Mouse (Mus musculus) left cerebral cortex, adult 11 months (tissue): Measurements from ENCODE around the gene Pgam1.
A peak's percentile ranks its signal among the peaks of the same experiment; 100 is the strongest.
"Not testable (repeated sequence)": the region's sequence is repeated elsewhere in the genome, so short reads cannot be mapped to it uniquely, and the experiment has no call there.

Experiments used
- DNase-seq: peaks from one replicate; pipeline ENCODE4 v3.0.0; 2022; ENCODE audit warnings: low spot score

Gene Pgam1

DNA sequence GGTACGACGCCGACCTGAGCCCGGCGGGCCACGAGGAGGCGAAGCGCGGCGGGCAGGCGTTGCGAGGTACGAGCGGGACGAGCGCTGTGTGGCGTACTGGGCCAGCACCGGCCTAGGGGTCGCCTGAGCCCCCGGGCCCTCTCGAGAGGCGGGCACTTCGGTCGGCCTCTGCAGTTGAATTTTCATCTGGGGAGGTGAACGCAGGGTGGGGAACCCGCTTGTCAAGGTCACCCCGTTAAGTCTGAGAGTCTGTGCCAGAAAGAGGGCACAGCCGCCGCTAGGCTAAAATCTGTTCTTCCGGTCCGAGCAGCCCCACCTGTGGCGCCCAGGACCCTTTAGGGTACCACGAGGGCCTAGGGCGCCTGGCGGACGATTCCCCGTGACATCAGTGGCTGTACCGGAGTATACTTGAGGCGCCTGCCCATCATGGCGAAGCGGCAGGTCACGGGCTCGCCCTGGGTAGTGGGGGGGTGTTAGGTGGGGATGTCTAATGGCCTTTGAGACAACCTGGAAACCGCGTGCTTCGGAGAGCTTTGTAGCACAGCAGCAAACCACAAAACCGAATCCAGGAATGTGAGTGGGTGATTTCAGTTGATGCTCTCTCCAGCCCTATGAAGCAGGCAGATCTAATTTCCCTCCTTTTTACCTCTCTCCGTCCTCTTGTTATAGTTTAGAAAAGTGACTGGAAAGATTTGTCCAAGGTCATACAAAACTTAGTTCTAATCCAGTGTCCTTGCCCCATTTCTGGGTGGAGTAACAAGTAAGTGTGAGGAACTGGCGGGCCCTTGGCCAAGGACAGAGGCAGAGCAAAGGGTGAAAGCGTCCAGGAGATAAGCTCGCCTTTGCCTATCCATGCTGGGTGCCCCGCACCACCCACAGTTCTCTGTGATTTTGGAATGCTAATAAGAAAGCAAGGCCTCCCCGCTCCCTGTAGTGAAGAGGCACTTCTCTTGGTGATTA lies 678 bp downstream of the Pgam1 start:
- DNase-seq: peak; percentile 23

- DNase-seq: no peak
Observed at GRCm38 (mm10) chr19:41913774-41914591, 2.3 kb downstream of the Pgam1 start.

DNA sequence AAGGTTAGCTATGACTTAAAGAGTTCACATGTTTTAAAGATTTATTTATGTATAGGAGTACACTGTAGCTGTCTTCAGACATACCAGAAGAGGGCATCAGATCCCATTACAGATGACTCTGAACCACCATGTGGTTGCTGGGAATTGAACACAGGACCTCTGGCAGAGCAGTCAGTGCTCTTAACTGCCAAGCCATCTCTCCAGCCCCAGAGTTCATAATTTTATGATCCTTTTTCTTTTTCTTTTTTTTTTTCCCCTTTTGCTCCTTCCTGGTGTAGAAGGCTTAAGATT lies 2.8 kb downstream of the Pgam1 start:
- not testable (repeated sequence) for DNase-seq

GRCm38 (mm10) chr19:41915294-41915693 lies 3.6 kb downstream of the Pgam1 start:
- DNase-seq: no peak

- no peak for DNase-seq
Observed at GRCm38 (mm10) chr19:41916853-41917252, 5.1 kb downstream of the Pgam1 start.

GRCm38 (mm10) chr19:41919471-41919870 lies 7.7 kb downstream of the Pgam1 start:
- DNase-seq: no peak

DNA sequence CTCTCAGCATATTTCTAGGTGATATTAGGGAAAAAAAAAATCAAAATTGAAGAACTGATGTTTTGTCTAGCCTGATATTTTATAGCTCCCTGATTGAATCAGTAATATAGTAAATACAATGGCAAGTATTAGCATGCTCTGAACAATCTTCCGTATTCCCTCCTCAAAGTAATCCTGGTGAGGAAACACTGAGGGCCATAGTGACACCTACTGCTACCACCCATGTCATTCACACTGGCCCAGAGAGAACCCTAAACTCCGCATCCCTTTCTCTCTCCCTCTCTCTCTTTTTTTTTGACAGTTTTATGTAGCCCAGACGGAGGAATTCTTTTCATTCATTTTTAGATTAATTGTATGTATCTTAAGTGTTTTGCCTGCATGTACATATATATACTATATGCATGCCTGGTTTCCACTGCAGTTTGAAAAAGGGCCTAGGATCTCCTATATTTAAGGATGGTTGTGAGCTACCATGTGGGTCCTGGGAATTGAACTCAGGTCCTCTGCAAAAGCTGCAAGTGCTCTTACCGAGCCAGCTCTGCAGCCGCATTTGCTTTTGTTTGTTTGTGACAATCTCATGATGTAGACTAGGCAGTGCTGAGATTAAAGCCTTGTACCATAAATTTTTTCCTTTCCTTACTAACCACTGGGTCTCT lies 8.8 kb downstream of the Pgam1 start:
- no peak for DNase-seq

DNA sequence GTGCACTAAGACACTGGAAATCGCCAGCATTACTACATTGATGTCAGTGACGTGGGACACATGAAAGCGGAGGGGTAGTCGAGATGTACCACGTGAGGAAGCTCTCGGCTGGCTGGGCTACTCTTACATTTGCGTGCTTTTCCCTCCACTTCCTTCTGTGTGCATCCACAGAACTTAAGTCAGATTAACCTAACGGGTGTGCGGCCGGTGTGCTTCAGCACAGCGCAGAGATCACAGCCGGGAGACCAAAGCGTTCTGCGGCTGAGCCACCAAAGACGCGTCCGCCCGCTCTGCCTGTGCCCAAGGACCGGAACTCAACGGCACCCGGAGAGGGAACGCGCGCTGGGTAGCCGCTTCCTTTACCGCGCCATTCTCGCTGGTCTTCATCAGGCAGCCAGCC lies 21.0 kb downstream of the Pgam1 start:
- DNase-seq: no peak

- DNase-seq: peak; percentile 99
Observed at GRCm38 (mm10) chr19:41933179-41934086, 21.7 kb downstream of the Pgam1 start, which contains the start of the genes Exosc1 and Zdhhc16. TSS of gene Exosc1 (minus strand) at chr19:41933423. TSS of gene Zdhhc16 (plus strand) at chr19:41933480.

DNA sequence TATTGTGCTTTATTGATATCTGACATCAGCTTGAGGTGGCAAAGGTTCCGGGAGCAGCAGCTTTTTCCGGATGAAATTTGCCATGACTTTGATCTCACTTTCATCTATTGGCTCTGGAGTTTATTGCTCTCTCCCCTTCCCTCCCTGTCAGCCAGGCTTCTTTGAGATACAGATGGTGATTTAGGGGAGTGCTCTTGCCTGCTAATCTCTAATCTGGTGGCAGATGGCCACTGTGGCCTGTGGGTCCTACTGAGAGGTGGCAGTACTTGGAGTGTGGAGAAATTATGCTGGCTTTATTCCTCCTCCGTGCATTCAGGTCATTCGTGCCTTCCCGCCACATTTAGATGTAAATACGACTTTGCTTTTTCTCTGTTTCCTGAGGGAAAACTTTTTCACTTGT lies 22.4 kb downstream of the Pgam1 start:
- no peak for DNase-seq

DNA sequence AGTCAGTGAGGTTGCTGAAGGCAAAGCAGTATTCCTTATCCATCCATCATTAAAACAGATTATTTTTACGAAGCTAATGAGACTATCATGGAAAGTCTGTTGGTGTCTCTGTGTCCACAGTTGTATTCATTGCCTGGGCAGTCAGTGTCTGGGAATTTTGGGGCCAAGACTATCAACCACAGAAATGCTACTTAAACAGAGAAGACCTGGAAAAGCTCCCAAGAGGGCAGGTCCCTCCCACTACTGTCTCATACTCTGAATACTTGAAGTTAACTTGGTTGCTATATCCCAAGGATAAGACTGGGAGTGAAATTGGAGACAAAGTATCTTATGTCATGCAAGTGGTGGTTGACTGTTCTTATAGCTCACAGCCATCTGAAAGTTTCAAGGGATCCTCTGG lies 24.2 kb downstream of the Pgam1 start:
- no peak for DNase-seq

DNA sequence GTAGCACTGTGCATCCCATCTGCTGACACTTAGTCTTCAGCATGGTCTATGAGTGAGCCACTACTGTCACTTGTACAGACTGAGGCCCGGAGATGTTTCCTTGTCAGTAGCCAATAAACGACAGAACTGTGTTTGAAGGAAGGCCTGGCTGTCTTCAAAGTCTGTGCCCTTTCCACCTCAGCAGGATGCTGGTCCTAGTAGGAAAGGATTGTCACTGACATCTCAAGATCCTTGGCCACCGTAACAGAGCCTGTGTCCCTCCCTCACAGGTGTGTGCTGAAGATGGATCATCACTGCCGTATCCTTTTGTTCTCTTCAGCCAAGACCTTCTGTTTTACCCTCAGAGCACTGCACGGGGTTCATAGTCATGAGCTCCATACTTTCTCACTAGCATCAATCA lies 26.8 kb downstream of the Pgam1 start:
- no peak for DNase-seq

GRCm38 (mm10) chr19:41943841-41944240 lies 32.1 kb downstream of the Pgam1 start:
- no peak for DNase-seq

GRCm38 (mm10) chr19:41952287-41952686 lies 40.6 kb downstream of the Pgam1 start:
- no peak for DNase-seq

DNA sequence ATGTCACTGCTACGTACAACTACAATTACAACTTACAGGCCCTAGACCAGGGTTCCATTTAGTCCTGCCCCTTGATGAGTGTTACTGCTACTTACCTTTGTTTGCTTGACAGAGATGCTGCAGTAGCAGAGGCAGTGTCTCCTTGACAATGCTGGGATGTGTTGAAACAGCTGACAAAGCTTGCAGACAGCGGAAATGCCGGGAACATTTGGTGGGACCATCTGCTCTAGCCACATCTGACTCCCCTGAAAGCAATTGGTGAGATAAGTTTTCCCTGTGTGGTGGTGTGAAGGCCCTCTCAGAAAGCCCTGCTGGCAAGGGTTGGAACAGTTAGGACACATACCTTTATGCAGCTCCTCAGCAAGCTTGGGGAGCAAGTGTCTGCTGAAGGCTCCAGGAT lies 41.9 kb downstream of the Pgam1 start:
- DNase-seq: no peak
